Mouse (Mus musculus) neural tube, embryonic 14.5 days (tissue): ENCODE measurements around the gene Negr1. TPM values are rescaled to one million over a fixed set of nuclear protein-coding genes. Genes with fewer than 3 reads are reported as not detected.
A peak's percentile ranks its signal among the peaks of the same experiment; 100 is the strongest.

Experiments
- ATAC-seq: fragments of 200-750 bp; cut with Nextera tagmentation; 2 replicates; pipeline ENCODE4 v1.8.0; 2017; ENCODE audit warnings: low read depth, mild to moderate bottlenecking, moderate TSS enrichment, moderate library complexity
- H3K27ac ChIP-seq: fragments of 300-500 bp; sonication (generic); 2 replicates; pipeline ENCODE4 v1.5.1; 2014; ENCODE audit warnings: low read depth, mild to moderate bottlenecking, control low read depth, low read length, moderate library complexity, mixed read lengths
- H3K27me3 ChIP-seq: fragments of 300-500 bp; sonication (generic); 2 replicates; pipeline ENCODE4 v1.6.1; 2014; ENCODE audit warnings: low read length; ENCODE audit not compliant: control insufficient read depth, insufficient read depth
- H3K36me3 ChIP-seq: fragments of 300-500 bp; sonication (generic); 2 replicates; pipeline ENCODE4 v1.6.1; 2014; ENCODE audit warnings: low read length, mixed read lengths; ENCODE audit not compliant: control insufficient read depth, insufficient read depth
- H3K4me1 ChIP-seq: fragments of 300-500 bp; sonication (generic); 2 replicates; pipeline ENCODE4 v1.6.1; 2014; ENCODE audit warnings: low read length; ENCODE audit not compliant: control insufficient read depth, insufficient read depth
- H3K4me2 ChIP-seq: fragments of 300-500 bp; sonication (generic); 2 replicates; pipeline ENCODE4 v1.6.1; 2014; ENCODE audit warnings: mild to moderate bottlenecking, low read depth, low read length, control low read depth
- H3K4me3 ChIP-seq: fragments of 300-500 bp; sonication (generic); 2 replicates; pipeline ENCODE4 v1.5.1; 2014; ENCODE audit warnings: low read depth, low read length, control low read depth, mixed read lengths
- H3K9ac ChIP-seq: fragments of 300-500 bp; sonication (generic); replicated peaks from 2 replicates; pipeline ENCODE4 v1.6.1; 2014; ENCODE audit warnings: low read depth, mild to moderate bottlenecking, control low read depth, low read length, mixed read lengths
- H3K9me3 ChIP-seq: fragments of 300-500 bp; sonication (generic); 2 replicates; pipeline ENCODE4 v1.6.1; 2016; ENCODE audit warnings: low read length; ENCODE audit not compliant: control insufficient read depth
- WGBS: fragments of 180-500 bp; shearing (Covaris S2); extraction: QIAGEN DNeasy Blood & Tissue Kit; methylation state at CpG from one replicate; pipeline ENCODE4 v1.1.7; 2014; 5-methylcytosine and 5-hydroxymethylcytosine counted together
- polyA plus RNA-seq: library from polyadenylated mRNA; unstranded; fragments of >200 nt; fragmentation: Nextera tagmentation; extraction: Ambion mirVana; gene quantifications from 2 replicates; pipeline ENCODE4 v1.2.1, GENCODE M21; 2014

The Negr1 gene
- polyA plus RNA-seq, 1 experiment from 2014 or later, result 47.7 TPM

- ATAC-seq, result no peak
- Histone ChIP-seq H3K27me3 (no peaks in the 10 kb centered on the region), H3K27ac (no peak overlapping the region), H3K4me3 (no peak overlapping the region), H3K4me2 (no peak overlapping the region), H3K4me1 (no peaks in the 10 kb centered on the region), H3K36me3 (no peaks in the 10 kb centered on the region), H3K9me3 (no peaks in the 10 kb centered on the region), H3K9ac (no peak overlapping the region)
- WGBS, result 23% methylated on average over 4 of the region's 4 CpGs
Measured at GRCm38 (mm10) chr3:157224920-157225319, 663.3 kb downstream of the Negr1 start.

GRCm38 (mm10) chr3:157232723-157233122, 671.1 kb downstream of the Negr1 start:
- no peak overlapping the region for H3K9ac ChIP-seq
- no peaks in the 10 kb centered on the region for H3K27me3 ChIP-seq
- no peak overlapping the region for H3K4me2 ChIP-seq
- H3K4me3 ChIP-seq, result no peak overlapping the region
- H3K4me1 ChIP-seq, result no peaks in the 10 kb centered on the region
- H3K27ac ChIP-seq, result no peak overlapping the region
- 40% methylated on average over 5 of the region's 5 CpGs for WGBS
- H3K36me3 ChIP-seq, result no peaks in the 10 kb centered on the region
- no peaks in the 10 kb centered on the region for H3K9me3 ChIP-seq
- peak; percentile 61; the same call in 1 of the 2 replicates for ATAC-seq

GRCm38 (mm10) chr3:157240240-157240639, 678.6 kb downstream of the Negr1 start:
- H3K9ac ChIP-seq, result no peak overlapping the region
- H3K36me3 ChIP-seq, result no peaks in the 10 kb centered on the region
- H3K27ac ChIP-seq, result no peak overlapping the region
- WGBS, result 100% methylated on average over 1 of the region's 1 CpGs
- H3K4me1 ChIP-seq, result no peaks in the 10 kb centered on the region
- H3K9me3 ChIP-seq, result no peaks in the 10 kb centered on the region
- ATAC-seq, result no peak
- H3K4me2 ChIP-seq, result no peak overlapping the region
- no peaks in the 10 kb centered on the region for H3K27me3 ChIP-seq
- H3K4me3 ChIP-seq, result no peak overlapping the region

- Histone ChIP-seq H3K4me1 (no peaks in the 10 kb centered on the region), H3K9me3 (no peaks in the 10 kb centered on the region), H3K36me3 (no peaks in the 10 kb centered on the region), H3K27ac (no peak overlapping the region), H3K9ac (no peak overlapping the region), H3K4me3 (no peak overlapping the region), H3K27me3 (no peaks in the 10 kb centered on the region), H3K4me2 (no peak overlapping the region)
- WGBS, result 56% methylated on average over 1 of the region's 1 CpGs
- ATAC-seq, result no peak
Measured at GRCm38 (mm10) chr3:157255446-157255845, 693.9 kb downstream of the Negr1 start.

GRCm38 (mm10) chr3:157255863-157256262, 694.3 kb downstream of the Negr1 start:
- Histone ChIP-seq H3K4me2 (no peak overlapping the region), H3K9me3 (no peaks in the 10 kb centered on the region), H3K36me3 (no peaks in the 10 kb centered on the region), H3K4me1 (no peaks in the 10 kb centered on the region), H3K9ac (no peak overlapping the region), H3K4me3 (no peak overlapping the region), H3K27me3 (no peaks in the 10 kb centered on the region), H3K27ac (no peak overlapping the region)
- WGBS, result 57% methylated on average over 3 of the region's 3 CpGs
- ATAC-seq, result peak; percentile 61; the same call in 1 of the 2 replicates

- no peaks in the 10 kb centered on the region for H3K27me3 ChIP-seq
- H3K4me2 ChIP-seq, result no peak overlapping the region
- H3K4me3 ChIP-seq, result no peak overlapping the region
- no peaks in the 10 kb centered on the region for H3K36me3 ChIP-seq
- H3K27ac ChIP-seq, result no peak overlapping the region
- H3K9ac ChIP-seq, result no peak overlapping the region
- no peaks in the 10 kb centered on the region for H3K4me1 ChIP-seq
- 55% methylated on average over 4 of the region's 4 CpGs for WGBS
- H3K9me3 ChIP-seq, result no peaks in the 10 kb centered on the region
- ATAC-seq, result peak; percentile 73
Measured at GRCm38 (mm10) chr3:157268742-157269141, 707.1 kb downstream of the Negr1 start.

GRCm38 (mm10) chr3:157272379-157272778, 710.8 kb downstream of the Negr1 start:
- Histone ChIP-seq H3K4me2 (no peak overlapping the region), H3K36me3 (no peaks in the 10 kb centered on the region), H3K27me3 (no peaks in the 10 kb centered on the region), H3K4me1 (no peaks in the 10 kb centered on the region), H3K4me3 (no peak overlapping the region), H3K9me3 (no peaks in the 10 kb centered on the region), H3K27ac (no peak overlapping the region), H3K9ac (no peak overlapping the region)
- no peak for ATAC-seq

GRCm38 (mm10) chr3:157274143-157274542, 712.5 kb downstream of the Negr1 start:
- no peak overlapping the region for H3K4me2 ChIP-seq
- H3K4me3 ChIP-seq, result no peak overlapping the region
- WGBS, result 98% methylated on average over 1 of the region's 1 CpGs
- no peak overlapping the region for H3K27ac ChIP-seq
- no peaks in the 10 kb centered on the region for H3K36me3 ChIP-seq
- no peaks in the 10 kb centered on the region for H3K9me3 ChIP-seq
- H3K27me3 ChIP-seq, result no peaks in the 10 kb centered on the region
- no peaks in the 10 kb centered on the region for H3K4me1 ChIP-seq
- H3K9ac ChIP-seq, result no peak overlapping the region
- ATAC-seq, result no peak

- Histone ChIP-seq H3K36me3 (no peaks in the 10 kb centered on the region), H3K4me1 (no peaks in the 10 kb centered on the region), H3K27ac (no peak overlapping the region), H3K9ac (no peak overlapping the region), H3K4me3 (no peak overlapping the region), H3K9me3 (no peaks in the 10 kb centered on the region), H3K4me2 (no peak overlapping the region), H3K27me3 (no peaks in the 10 kb centered on the region)
- ATAC-seq, result no peak
Measured at GRCm38 (mm10) chr3:157279717-157280116, 718.1 kb downstream of the Negr1 start.

- Histone ChIP-seq H3K4me3 (no peak overlapping the region), H3K9ac (no peak overlapping the region)
Measured at GRCm38 (mm10) chr3:157281259-157281658, 719.7 kb downstream of the Negr1 start.

More at GRCm38 (mm10) chr3:157281259-157281658, 719.7 kb downstream of the Negr1 start:
- no peak for ATAC-seq
- Histone ChIP-seq H3K4me1 (no peaks in the 10 kb centered on the region), H3K9me3 (no peaks in the 10 kb centered on the region), H3K27me3 (no peaks in the 10 kb centered on the region), H3K4me2 (no peak overlapping the region), H3K27ac (no peak overlapping the region), H3K36me3 (no peaks in the 10 kb centered on the region)
